Mouse (Mus musculus): Measurements from ENCODE around the gene Tkfc. TPM values are rescaled to one million over a fixed set of nuclear protein-coding genes. Genes with fewer than 3 reads are reported as not detected.

Tkfc gene
- total and polyA plus RNA-seq, 2 experiments from 2014 or later: 12.8 to 22.7 TPM

DNA sequence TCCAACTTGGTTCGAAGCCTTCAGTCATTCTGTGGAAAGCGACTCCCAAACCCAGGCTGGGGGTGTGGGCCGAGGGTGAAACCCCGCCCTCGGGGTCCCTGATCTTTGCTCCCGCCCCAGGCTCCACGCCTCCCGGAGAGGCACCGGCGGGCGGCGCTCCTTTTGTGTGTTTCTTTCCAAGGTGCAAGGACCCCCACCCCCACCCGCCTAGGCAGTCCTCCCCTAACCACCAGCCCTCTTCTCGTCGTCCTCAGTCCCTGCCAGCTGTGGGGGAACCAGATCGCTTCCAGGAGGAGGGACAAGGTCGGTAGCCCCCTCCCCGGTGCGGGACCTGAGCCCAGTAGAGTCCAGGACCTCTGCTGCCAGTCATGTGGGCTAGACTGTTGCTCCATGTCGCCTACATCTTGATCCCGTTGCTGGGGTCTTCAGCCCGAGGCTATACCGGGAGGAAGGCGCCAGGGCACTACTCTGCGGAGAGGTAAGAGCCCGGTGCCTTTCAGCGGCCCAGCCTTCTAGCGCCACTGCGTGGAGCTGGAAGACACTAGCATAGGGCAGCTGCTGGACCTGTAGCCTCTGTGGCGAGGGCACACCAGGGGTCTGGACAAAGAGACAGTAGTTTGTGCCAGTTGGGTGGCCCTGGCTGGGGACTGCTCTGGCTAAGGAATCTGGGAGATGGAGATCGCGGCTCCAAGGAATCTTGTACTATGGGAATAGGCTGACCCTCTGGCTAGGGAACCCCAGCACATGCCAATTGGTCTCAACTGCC lies 28.8 kb upstream of the Tkfc start, which contains the start of gene Vwce:
Vwce (plus strand) TSS at position 108 of the 766 bp plus-strand sequence.
- WGBS: 2% methylated on average over 32 of the region's 32 CpGs
- peak within 1 kb of the TSS; percentile 37 for H3K4me3 ChIP-seq (ENCODE audit: low read depth, low read length)
- DNase-seq: peak; percentile 60

DNA sequence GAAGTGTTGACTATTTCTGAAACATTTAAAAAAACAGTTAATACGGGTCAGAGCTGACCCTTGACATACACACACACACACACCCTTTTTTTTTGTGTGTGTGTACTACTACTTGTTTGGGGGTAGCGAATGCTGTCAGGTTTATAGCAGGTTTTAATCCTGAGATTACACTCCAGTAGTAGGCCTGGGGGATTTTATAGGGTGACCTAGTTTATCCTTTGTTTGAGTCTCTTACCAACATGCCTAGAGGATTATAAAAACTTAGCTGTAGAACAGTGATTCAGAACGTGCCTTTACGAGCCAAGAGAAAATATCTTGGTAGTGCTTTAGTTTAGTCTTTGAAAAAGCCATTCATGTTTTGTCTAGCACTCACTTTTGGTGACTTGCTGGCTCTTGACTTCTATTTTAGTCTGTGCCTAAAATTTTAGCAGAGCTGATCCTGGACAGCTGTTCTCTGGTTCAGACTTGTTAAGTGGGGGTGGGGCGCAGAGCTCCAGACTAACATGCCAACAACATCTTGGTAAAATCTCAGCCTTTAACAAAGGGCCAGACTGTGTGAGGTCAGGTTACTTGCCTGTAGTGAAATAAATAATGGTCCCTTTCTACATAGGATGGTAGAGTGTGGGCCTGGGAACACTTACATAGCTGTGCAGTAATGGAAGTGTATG lies 3.3 kb upstream of the Tkfc start:
- Histone ChIP-seq H3K27ac (ENCODE audit: low read depth, low read length) (no peak overlapping the region), H3K4me2 (ENCODE audit: low read depth) (no peak overlapping the region), H3K9ac (no peak overlapping the region), H3K9me3 (ENCODE audit: low read length) (no peaks in the 10 kb centered on the region), H3K36me3 (ENCODE audit: insufficient read depth) (peaks cover 55% of the 10 kb centered on the region), H3K4me3 (ENCODE audit: low read depth, low read length) (no peak overlapping the region), H3K27me3 (ENCODE audit: insufficient read depth, low read length) (no peaks in the 10 kb centered on the region), H3K4me1 (ENCODE audit: insufficient read depth) (peaks cover 14% of the 10 kb centered on the region)
- 83% methylated on average over 5 of the region's 5 CpGs for WGBS
- ATAC-seq (no peak), DNase-seq (no peak)
- no peak for TF ChIP-seq CTCF (IDR thresholded peaks at IDR 0.05; ENCODE audit: low read depth)

More for the DNA sequence above, 28.8 kb upstream of the Tkfc start, which contains the start of gene Vwce:
- no peaks in the 10 kb centered on the region for H3K27me3 ChIP-seq (ENCODE audit: insufficient read depth, low read length)
- peak; percentile 73 for ATAC-seq
- peaks cover 9% of the 10 kb centered on the region; the same call in 1 of the 2 replicates for H3K4me1 ChIP-seq (ENCODE audit: insufficient read depth)
- H3K4me2 ChIP-seq (ENCODE audit: low read depth): peak within 1 kb of the TSS; percentile 92
- TF ChIP-seq CTCF (IDR thresholded peaks at IDR 0.05; ENCODE audit: low read depth): peak; percentile 50
- H3K9ac ChIP-seq: peak within 1 kb of the TSS; percentile 54
- H3K27ac ChIP-seq (ENCODE audit: low read depth, low read length): 0 out of 2 replicates have a peak within 1 kb of the TSS, but pooled peaks have one; percentile 2
- peaks cover 16% of the 10 kb centered on the region for H3K36me3 ChIP-seq (ENCODE audit: insufficient read depth)
- no peaks in the 10 kb centered on the region for H3K9me3 ChIP-seq (ENCODE audit: low read length)

DNA sequence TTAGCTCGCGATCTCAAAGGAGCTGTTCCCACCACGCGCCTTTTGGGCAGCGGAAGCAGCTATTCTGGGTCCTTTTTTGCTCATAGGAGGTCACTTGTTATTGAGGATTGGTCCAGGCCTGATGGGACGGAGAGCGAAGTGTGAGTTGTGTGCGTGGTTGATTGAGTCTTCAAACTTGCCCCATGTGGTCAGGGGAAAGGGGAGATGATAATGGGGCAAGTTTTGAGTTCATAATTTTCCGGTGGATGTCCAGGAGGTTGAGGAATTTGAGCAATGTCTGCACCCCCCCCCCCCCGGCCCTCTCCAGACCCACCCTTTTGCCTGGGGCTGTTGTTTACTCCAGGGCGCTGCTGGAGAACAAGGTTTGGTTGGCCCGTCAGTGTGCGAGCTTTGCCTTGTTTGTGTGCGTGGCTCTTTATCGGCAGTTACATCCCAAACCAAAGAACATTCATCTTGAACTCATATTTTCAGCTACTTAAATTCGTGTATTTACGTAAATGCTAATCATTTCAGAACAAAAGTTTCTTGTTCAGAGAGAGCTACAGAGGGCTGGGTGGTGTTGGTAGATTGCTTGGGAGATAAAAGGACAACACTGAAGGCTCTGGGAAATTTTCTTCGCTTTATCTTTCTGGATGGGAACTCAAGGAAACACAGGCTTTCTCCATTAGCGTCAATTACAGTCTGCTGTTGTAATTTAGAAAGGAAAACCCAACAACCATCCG lies 608 bp upstream of the Tkfc start:
- Histone ChIP-seq H3K4me2 (ENCODE audit: low read depth) (peak overlapping the region; percentile 73), H3K4me1 (ENCODE audit: insufficient read depth) (peaks cover 14% of the 10 kb centered on the region), H3K36me3 (ENCODE audit: insufficient read depth) (peaks cover 30% of the 10 kb centered on the region), H3K9ac (peak overlapping the region; percentile 93), H3K27ac (ENCODE audit: low read depth, low read length) (peak overlapping the region; percentile 89), H3K4me3 (ENCODE audit: low read depth, low read length) (peak overlapping the region; percentile 93), H3K27me3 (ENCODE audit: insufficient read depth, low read length) (no peaks in the 10 kb centered on the region), H3K9me3 (ENCODE audit: low read length) (no peaks in the 10 kb centered on the region)
- 7% methylated on average over 20 of the region's 20 CpGs for WGBS
- ATAC-seq (no peak), DNase-seq (peak; percentile 3)
- no peak for TF ChIP-seq CTCF (IDR thresholded peaks at IDR 0.05; ENCODE audit: low read depth)

GRCm38 (mm10) chr19:10604534-10604933 lies 920 bp downstream of the Tkfc start:
- Histone ChIP-seq H3K27ac (ENCODE audit: low read depth, low read length) (peak overlapping the region; percentile 91), H3K9me3 (ENCODE audit: low read length) (no peaks in the 10 kb centered on the region), H3K9ac (peak overlapping the region; percentile 93), H3K36me3 (ENCODE audit: insufficient read depth) (peaks cover 16% of the 10 kb centered on the region), H3K4me2 (ENCODE audit: low read depth) (peak overlapping the region; percentile 73), H3K4me3 (ENCODE audit: low read depth, low read length) (peak overlapping the region; percentile 93; the same call in 1 of the 2 replicates), H3K27me3 (ENCODE audit: insufficient read depth, low read length) (no peaks in the 10 kb centered on the region), H3K4me1 (ENCODE audit: insufficient read depth) (peaks cover 14% of the 10 kb centered on the region)
- TF ChIP-seq CTCF (IDR thresholded peaks at IDR 0.05; ENCODE audit: low read depth): no peak
- 51% methylated on average over 3 of the region's 3 CpGs for whole genome bisulfite sequencing
- no peak for DNase-seq
- no peak for ATAC-seq

- H3K36me3 ChIP-seq (ENCODE audit: insufficient read depth): peaks cover 15% of the 10 kb centered on the region
- H3K4me3 ChIP-seq (ENCODE audit: low read depth, low read length): no peak overlapping the region
- H3K9me3 ChIP-seq (ENCODE audit: low read length): no peaks in the 10 kb centered on the region
- no peaks in the 10 kb centered on the region for H3K27me3 ChIP-seq (ENCODE audit: insufficient read depth, low read length)
- peak overlapping the region; percentile 89; the same call in 1 of the 2 replicates for H3K27ac ChIP-seq (ENCODE audit: low read depth, low read length)
- no peak overlapping the region for H3K9ac ChIP-seq
- 83% methylated on average over 18 of the region's 18 CpGs for WGBS
- no peak for TF ChIP-seq CTCF (IDR thresholded peaks at IDR 0.05; ENCODE audit: low read depth)
- DNase-seq (no peak), ATAC-seq (no peak)
- H3K4me2 ChIP-seq (ENCODE audit: low read depth): no peak overlapping the region
- peaks cover 14% of the 10 kb centered on the region for H3K4me1 ChIP-seq (ENCODE audit: insufficient read depth)
Observed at GRCm38 (mm10) chr19:10603660-10604523, 1.6 kb downstream of the Tkfc start.

DNA sequence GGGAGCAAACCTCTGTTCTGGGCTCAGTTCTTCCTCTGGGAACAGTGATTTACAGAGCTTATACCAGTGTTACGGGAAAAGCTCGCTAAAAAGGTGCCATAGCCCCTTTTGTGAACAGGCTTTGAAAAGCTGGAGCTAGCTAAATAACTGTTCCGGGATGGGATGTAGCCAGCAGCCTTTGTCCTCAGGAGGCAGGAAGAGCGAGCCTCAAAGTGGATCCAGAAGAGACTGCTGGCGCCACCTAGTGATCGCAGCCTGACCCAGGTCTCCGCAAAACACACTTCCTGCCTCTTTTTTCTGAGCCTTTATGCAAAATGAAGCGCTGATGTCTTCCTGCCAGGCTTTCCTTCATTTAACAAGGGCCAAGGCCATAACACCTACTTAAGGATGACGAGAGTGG lies 2.7 kb downstream of the Tkfc start:
- ATAC-seq (peak; percentile 70), DNase-seq (peak; percentile 94)
- WGBS: under 1% methylated on average over 9 of the region's 9 CpGs
- H3K9ac ChIP-seq: peak overlapping the region; percentile 54
- peak overlapping the region; percentile 49 for H3K4me2 ChIP-seq (ENCODE audit: low read depth)
- peaks cover 14% of the 10 kb centered on the region for H3K4me1 ChIP-seq (ENCODE audit: insufficient read depth)
- peak; percentile 92 for TF ChIP-seq CTCF (IDR thresholded peaks at IDR 0.05; ENCODE audit: low read depth)
- no peaks in the 10 kb centered on the region for H3K9me3 ChIP-seq (ENCODE audit: low read length)
- H3K27ac ChIP-seq (ENCODE audit: low read depth, low read length): peak overlapping the region; percentile 89
- H3K4me3 ChIP-seq (ENCODE audit: low read depth, low read length): peak overlapping the region; percentile 25
- no peaks in the 10 kb centered on the region for H3K27me3 ChIP-seq (ENCODE audit: insufficient read depth, low read length)
- H3K36me3 ChIP-seq (ENCODE audit: insufficient read depth): peaks cover 6% of the 10 kb centered on the region

Data from forebrain, postnatal 0 days (tissue).